Mouse (Mus musculus): ENCODE data around the gene Grin2b.

DNA sequence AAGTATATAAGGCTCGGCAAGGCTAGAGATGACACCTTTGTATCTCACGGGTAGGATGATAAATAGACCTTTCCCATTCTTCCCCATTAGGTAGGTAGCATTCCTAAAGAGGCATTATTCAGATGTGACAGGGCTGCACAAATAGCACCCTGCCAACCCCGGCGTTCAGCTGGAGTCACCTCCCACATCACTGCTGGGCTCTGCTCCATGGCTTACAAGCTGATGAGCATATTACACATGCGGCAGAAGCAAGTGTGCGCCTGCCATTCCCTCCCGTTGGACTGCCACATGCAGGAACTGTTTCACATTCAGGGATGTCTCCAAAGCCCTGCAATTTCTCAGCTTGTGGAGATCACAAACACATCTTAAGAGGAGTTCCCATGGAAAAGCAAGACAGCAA is 307.5 kb downstream of the Grin2b start:
- no peak for TF ChIP-seq POLR2A (IDR thresholded peaks at IDR 0.05; ENCODE audit: extremely low read depth, insufficient read depth, low read length)
- no peak for TF ChIP-seq CTCF (IDR thresholded peaks at IDR 0.05; ENCODE audit: low read depth, low read length)
